Mouse (Mus musculus) MEL (cell line): Measurements from ENCODE around the gene Aamp. TPM values are rescaled to one million over a fixed set of nuclear protein-coding genes. Genes with fewer than 3 reads are reported as not detected.

ENCODE experiments used
- DNase-seq: peaks from one replicate; pipeline ENCODE4 v3.0.0; 2011; ENCODE audit warnings: low read depth, low spot score
- H3K27ac ChIP-seq: 2 replicates; pipeline ENCODE4 v1.5.1; 2012; ENCODE audit warnings: low read depth, mild to moderate bottlenecking, control low read depth, low read length, moderate library complexity; ENCODE audit not compliant: control insufficient read depth
- H3K27me3 ChIP-seq, 2 experiments: fragments of 150-350 bp in 1 of 2; sonication (generic) in 1 of 2; 2 replicates each; pipeline ENCODE4 v1.6.1; 2012; ENCODE audit warnings: low read length in 2 of 2, mild to moderate bottlenecking in 2 of 2, improper control_type of control experiment in 1 of 2, moderate library complexity in 1 of 2; ENCODE audit not compliant: insufficient read depth in 2 of 2, control insufficient read depth in 1 of 2
- H3K36me3 ChIP-seq, 2 experiments: 2 replicates each; pipeline ENCODE4 v1.6.1; 2012 to 2014; ENCODE audit warnings: low read length in 2 of 2, improper control_type of control experiment in 1 of 2, inconsistent platforms in 1 of 2, mild to moderate bottlenecking in 1 of 2; ENCODE audit not compliant: insufficient read depth in 2 of 2, control insufficient read depth in 1 of 2
- H3K4me1 ChIP-seq, 2 experiments: fragments of 150-350 bp in 1 of 2; sonication (generic) in 1 of 2; 2 replicates each; pipeline ENCODE4 v1.6.1; 2012; ENCODE audit warnings: low read length in 2 of 2, improper control_type of control experiment in 1 of 2, mild to moderate bottlenecking in 1 of 2; ENCODE audit not compliant: insufficient read depth in 2 of 2, control insufficient read depth in 1 of 2
- H3K4me3 ChIP-seq, 2 experiments: fragments of 150-350 bp in 1 of 2; sonication (generic) in 1 of 2; 2 replicates each; pipeline ENCODE4 v1.5.1; 2012; ENCODE audit warnings: low read depth in 2 of 2, low read length in 2 of 2, mild to moderate bottlenecking in 2 of 2, moderate library complexity in 2 of 2, control low read depth in 1 of 2, improper control_type of control experiment in 1 of 2; ENCODE audit not compliant: control insufficient read depth in 1 of 2, insufficient read depth in 1 of 2
- H3K79me2 ChIP-seq: 2 replicates; pipeline ENCODE4 v1.6.1; 2012; ENCODE audit warnings: mild to moderate bottlenecking, low read length, moderate library complexity; ENCODE audit not compliant: control insufficient read depth, poor library complexity, insufficient read depth
- H3K9ac ChIP-seq: 2 replicates; pipeline ENCODE4 v1.6.1; 2012; ENCODE audit warnings: low read depth, mild to moderate bottlenecking, control low read depth, low read length, moderate library complexity; ENCODE audit not compliant: control insufficient read depth, poor library complexity, severe bottlenecking
- H3K9me3 ChIP-seq: fragments of 150-350 bp; sonication (generic); replicated peaks from 2 replicates; pipeline ENCODE4 v1.6.1; 2012; ENCODE audit warnings: mild to moderate bottlenecking, low read length, improper control_type of control experiment, moderate library complexity; ENCODE audit not compliant: insufficient read depth
- CHD1 ChIP-seq: IDR thresholded peaks from 2 replicates; pipeline ENCODE4 v1.6.1; 2012; ENCODE audit warnings: low read depth, mild to moderate bottlenecking, inconsistent platforms, low read length, improper control_type of control experiment
- CHD2 ChIP-seq: IDR thresholded peaks from 2 replicates; pipeline ENCODE4 v1.6.1; 2011; ENCODE audit warnings: low read length, improper control_type of control experiment
- CTCF ChIP-seq, 3 experiments: IDR thresholded peaks in 2 of 3; conservative IDR thresholded peaks in 1 of 3; 2 replicates each; pipeline ENCODE4 v1.5.1; 2011 to 2012; ENCODE audit warnings: low read length in 3 of 3, low read depth in 2 of 3, mild to moderate bottlenecking in 2 of 3, improper control_type of control experiment in 1 of 3, inconsistent platforms in 1 of 3, mixed read lengths in 1 of 3, moderate library complexity in 1 of 3; ENCODE audit not compliant: control insufficient read depth in 1 of 3, insufficient read depth in 1 of 3, poor library complexity in 1 of 3, severe bottlenecking in 1 of 3
- E2F4 ChIP-seq: IDR thresholded peaks from 2 replicates; pipeline ENCODE4 v1.6.1; 2011; ENCODE audit warnings: low read depth, low read length, improper control_type of control experiment, borderline replicate concordance
- ELF1 ChIP-seq: IDR thresholded peaks from 2 replicates; pipeline ENCODE4 v1.6.1; 2014; ENCODE audit warnings: low read depth, mild to moderate bottlenecking, inconsistent platforms, low read length, improper control_type of control experiment, moderate library complexity
- EP300 ChIP-seq, 2 experiments: IDR thresholded peaks; 2 replicates each; pipeline ENCODE4 v1.6.1; 2011; ENCODE audit warnings: improper control_type of control experiment in 2 of 2, low read length in 2 of 2, low read depth in 1 of 2, mild to moderate bottlenecking in 1 of 2
- ETS1 ChIP-seq: IDR thresholded peaks from 2 replicates; pipeline ENCODE4 v1.6.1; 2012; ENCODE audit warnings: low read depth, mild to moderate bottlenecking, inconsistent platforms, low read length, improper control_type of control experiment, moderate library complexity
- GABPA ChIP-seq: IDR thresholded peaks from 2 replicates; pipeline ENCODE4 v1.6.1; 2012; ENCODE audit warnings: low read depth, mild to moderate bottlenecking, inconsistent platforms, low read length, improper control_type of control experiment, moderate library complexity
- HCFC1 ChIP-seq: IDR thresholded peaks from 2 replicates; pipeline ENCODE4 v1.6.1; 2012; ENCODE audit warnings: low read depth, mild to moderate bottlenecking, inconsistent platforms, low read length, improper control_type of control experiment, moderate library complexity
- JUND ChIP-seq: IDR thresholded peaks from 2 replicates; pipeline ENCODE4 v1.6.1; 2011; ENCODE audit warnings: low read depth, mild to moderate bottlenecking, improper control_type of control experiment, low read length
- MAFK ChIP-seq: IDR thresholded peaks from 2 replicates; pipeline ENCODE4 v1.6.1; 2011; ENCODE audit warnings: low read depth, mild to moderate bottlenecking, low read length, improper control_type of control experiment, borderline replicate concordance
- MAX ChIP-seq: IDR thresholded peaks from 2 replicates; pipeline ENCODE4 v1.6.1; 2011; ENCODE audit warnings: low read length, improper control_type of control experiment
- MAZ ChIP-seq: IDR thresholded peaks from 2 replicates; pipeline ENCODE4 v1.6.1; 2012; ENCODE audit warnings: low read depth, mild to moderate bottlenecking, inconsistent platforms, low read length, improper control_type of control experiment
- MXI1 ChIP-seq: IDR thresholded peaks from 2 replicates; pipeline ENCODE4 v1.6.1; 2011; ENCODE audit warnings: mild to moderate bottlenecking, low read depth, low read length, improper control_type of control experiment
- MYB ChIP-seq: IDR thresholded peaks from 2 replicates; pipeline ENCODE4 v1.6.1; 2011; ENCODE audit warnings: mild to moderate bottlenecking, low read depth, low read length, improper control_type of control experiment
- MYC ChIP-seq: IDR thresholded peaks from 2 replicates; pipeline ENCODE4 v1.6.1; 2011; ENCODE audit warnings: low read depth, mild to moderate bottlenecking, low read length, improper control_type of control experiment, moderate library complexity
- NELFE ChIP-seq: IDR thresholded peaks from 2 replicates; pipeline ENCODE4 v1.6.1; 2011; ENCODE audit warnings: low read depth, low read length, improper control_type of control experiment
- POLR2A ChIP-seq, 2 experiments: IDR thresholded peaks; 2 replicates each; pipeline ENCODE4 v1.6.1; 2011 to 2012; ENCODE audit warnings: low read length in 2 of 2, mild to moderate bottlenecking in 2 of 2, control low read depth in 1 of 2, improper control_type of control experiment in 1 of 2, low read depth in 1 of 2, moderate library complexity in 1 of 2; ENCODE audit not compliant: control insufficient read depth in 1 of 2, insufficient read depth in 1 of 2, poor library complexity in 1 of 2
- POLR2AphosphoS2 ChIP-seq: IDR thresholded peaks from 2 replicates; pipeline ENCODE4 v1.6.1; 2011; ENCODE audit warnings: low read length, improper control_type of control experiment
- POLR2AphosphoS5 ChIP-seq: IDR thresholded peaks from 2 replicates; pipeline ENCODE4 v1.6.1; 2012; ENCODE audit warnings: low read depth, borderline replicate concordance, mild to moderate bottlenecking, inconsistent platforms, low read length, moderate library complexity, mixed read lengths
- RAD21 ChIP-seq: IDR thresholded peaks from 2 replicates; pipeline ENCODE4 v1.6.1; 2011; ENCODE audit warnings: mild to moderate bottlenecking, low read depth, low read length, improper control_type of control experiment
- RCOR1 ChIP-seq: IDR thresholded peaks from 2 replicates; pipeline ENCODE4 v1.6.1; 2012; ENCODE audit warnings: low read depth, mild to moderate bottlenecking, inconsistent platforms, low read length, improper control_type of control experiment
- SIN3A ChIP-seq: IDR thresholded peaks from 2 replicates; pipeline ENCODE4 v1.6.1; 2012; ENCODE audit warnings: low read length, improper control_type of control experiment, inconsistent platforms
- SMC3 ChIP-seq: IDR thresholded peaks from 2 replicates; pipeline ENCODE4 v1.6.1; 2011; ENCODE audit warnings: low read depth, low read length, improper control_type of control experiment
- TBP ChIP-seq: IDR thresholded peaks from 2 replicates; pipeline ENCODE4 v1.8.0; 2011; ENCODE audit warnings: low read depth, low read length, improper control_type of control experiment
- UBTF ChIP-seq: IDR thresholded peaks from 2 replicates; pipeline ENCODE4 v1.6.1; 2012; ENCODE audit warnings: low read depth, mild to moderate bottlenecking, inconsistent platforms, low read length, improper control_type of control experiment, moderate library complexity, borderline replicate concordance; ENCODE audit not compliant: insufficient read depth
- ZKSCAN1 ChIP-seq: IDR thresholded peaks from 2 replicates; pipeline ENCODE4 v1.6.1; 2012; ENCODE audit warnings: low read depth, mild to moderate bottlenecking, inconsistent platforms, low read length, improper control_type of control experiment, moderate library complexity
- ZNF384 ChIP-seq: IDR thresholded peaks from 2 replicates; pipeline ENCODE4 v1.6.1; 2012; ENCODE audit warnings: low read depth, mild to moderate bottlenecking, inconsistent platforms, low read length, improper control_type of control experiment
- polyA plus RNA-seq, 2 experiments: library from polyadenylated mRNA; stranded (reverse) in 1 of 2; unstranded in 1 of 2; fragments of >175 nt in 1 of 2; fragments of >200 nt in 1 of 2; gene quantifications; 2 replicates each; pipeline versions ENCODE4 v1.2.1 to v1.2.4; 2012; ENCODE audit warnings: low replicate concordance in 2 of 2, low read depth in 1 of 2; ENCODE audit not compliant: insufficient read length in 2 of 2, insufficient read depth in 1 of 2, missing spikeins in 1 of 2
- total RNA-seq: library from RNA; depleted of rRNA; stranded (reverse); fragments of 300-350 nt; gene quantifications from 2 replicates; pipeline ENCODE4 v1.2.3, GENCODE M21; 2012

The Aamp gene
- total and polyA plus RNA-seq, 3 experiments: 108 to 169 TPM; not detected in 1

- H3K4me1 ChIP-seq: peaks cover 17% of the 10 kb centered on the region in 2 experiments
- TF ChIP-seq TBP (peak; percentile 68; the same call in 1 of the 2 replicates), ZKSCAN1 (no peak), JUND (peak; percentile 84), ELF1 (peak; percentile 69), SIN3A (peak; percentile 68; the same call in 1 of the 2 replicates), UBTF (no peak), EP300 (IDR thresholded peaks at IDR 0.05; ENCODE audit: low read depth in 1 of 2, low read length in 2 of 2) (peak; percentile 46 to 74; a peak in 3 of 4 replicates), HCFC1 (peak; percentile 62), RCOR1 (peak; percentile 49; the same call in 1 of the 2 replicates), POLR2AphosphoS2 (no peak), MAZ (no peak), ETS1 (peak; percentile 66; the same call in 1 of the 2 replicates), SMC3 (no peak), CHD2 (no peak), CHD1 (no peak), POLR2A (IDR thresholded peaks at IDR 0.05; ENCODE audit: control insufficient read depth in 1 of 2, insufficient read depth in 1 of 2, low read depth in 1 of 2, low read length in 2 of 2, poor library complexity in 1 of 2) (peak in 1 of 2 experiments; percentile 45; a peak in 1 of 4 replicates), MAX (no peak), MXI1 (no peak), RAD21 (no peak), MYB (no peak), ZNF384 (no peak), MYC (peak; percentile 68), GABPA (no peak), E2F4 (no peak), CTCF (IDR thresholded peaks at IDR 0.05 in 2 of 3, conservative IDR thresholded peaks at IDR 0.05 in 1 of 3; ENCODE audit: control insufficient read depth in 1 of 3, insufficient read depth in 1 of 3, low read depth in 2 of 3, low read length in 3 of 3, poor library complexity in 1 of 3, severe bottlenecking in 1 of 3) (no peak), POLR2AphosphoS5 (no peak), NELFE (no peak), MAFK (no peak)
- H3K36me3 ChIP-seq: peaks cover 24 to 41% of the 10 kb centered on the region in 2 experiments
These were observed 35.7 kb downstream of the Aamp start for GRCm38 (mm10) chr1:74248799-74249198.

More at GRCm38 (mm10) chr1:74248799-74249198, 35.7 kb downstream of the Aamp start:
- no peaks in the 10 kb centered on the region for H3K27me3 ChIP-seq
- peaks cover 26% of the 10 kb centered on the region for H3K79me2 ChIP-seq
- H3K9me3 ChIP-seq: no peaks in the 10 kb centered on the region
- no peak overlapping the region for H3K4me3 ChIP-seq
- peak; percentile 88 for DNase-seq
- peak overlapping the region; percentile 44 for H3K27ac ChIP-seq
- no peak overlapping the region for H3K9ac ChIP-seq
